Mouse (Mus musculus): ENCODE results near the gene Thbs2.
"Not testable (repeated sequence)": the region's sequence is repeated elsewhere in the genome, so short reads cannot be mapped to it uniquely, and the experiment has no call there.

Thbs2 gene

GRCm38 (mm10) chr17:14624433-14624832, 69.6 kb downstream of the Thbs2 start:
- no peak for DNase-seq

DNA sequence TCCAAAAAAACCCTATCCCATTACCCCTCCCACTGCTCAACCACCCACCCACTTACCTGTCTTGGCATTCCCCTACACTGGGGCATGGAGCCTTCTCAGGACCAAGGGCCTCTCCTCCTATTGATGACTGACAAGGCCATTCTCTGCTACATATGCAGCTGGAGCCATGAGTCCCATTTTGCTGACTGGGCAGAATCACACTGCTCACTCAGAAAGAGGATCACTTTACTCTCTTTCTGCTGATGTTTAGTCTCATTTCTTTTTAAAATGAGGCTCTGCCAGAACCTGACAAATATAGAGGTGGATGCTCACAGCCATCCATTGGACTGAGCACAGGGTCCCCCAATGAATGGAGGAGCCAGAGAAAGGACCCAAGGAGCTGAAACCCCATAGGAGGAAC, 73.0 kb downstream of the Thbs2 start:
- DNase-seq = not testable (repeated sequence)

GRCm38 (mm10) chr17:14620037-14620436, 74.0 kb downstream of the Thbs2 start:
- DNase-seq = no peak

DNA sequence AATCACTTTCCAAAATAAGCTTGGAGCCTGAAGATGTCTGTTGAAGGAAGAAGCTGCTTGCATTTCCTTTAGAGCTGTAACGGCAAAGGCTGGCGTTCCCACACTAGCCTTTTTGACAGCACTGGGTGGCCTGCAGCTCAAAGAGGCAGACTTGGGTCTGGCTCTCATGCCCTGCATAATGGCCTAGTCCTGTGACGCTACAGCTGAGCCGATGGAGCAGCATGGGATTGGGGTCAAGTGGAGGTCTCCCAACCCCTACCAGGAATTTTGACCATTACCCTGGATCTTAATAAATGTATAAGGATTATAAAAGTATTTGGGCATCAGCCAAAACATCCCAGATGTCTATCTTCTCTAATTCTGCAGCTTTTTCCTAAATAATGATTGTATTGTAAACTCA, 75.0 kb downstream of the Thbs2 start:
- no peak for DNase-seq

Data from thymus, adult 18-20 months (tissue).